Mouse (Mus musculus): ENCODE results near the gene Sgsm2. TPM values are rescaled to one million over a fixed set of nuclear protein-coding genes. Genes with fewer than 3 reads are reported as not detected.

Sgsm2 gene
- polyA plus RNA-seq, 1 experiment from 2014 or later = 20.8 TPM

GRCm38 (mm10) chr11:74831606-74832451 is 65.0 kb downstream of the Sgsm2 start:
- H3K27me3 ChIP-seq = 0 out of 2 replicates have a peak, but pooled peaks cover 3% of the 10 kb centered on the region
- peak overlapping the region; percentile 97 for H3K4me3 ChIP-seq (replicated peaks)
- H3K36me3 ChIP-seq = 0 out of 2 replicates have a peak, but pooled peaks cover 4% of the 10 kb centered on the region
- peak; percentile 80 for ATAC-seq
- peak overlapping the region; percentile 95 for H3K9ac ChIP-seq (replicated peaks)
- no peaks in the 10 kb centered on the region for H3K9me3 ChIP-seq
- peak overlapping the region; percentile 88 for H3K4me2 ChIP-seq (replicated peaks)
- H3K4me1 ChIP-seq (replicated peaks) = peaks cover 54% of the 10 kb centered on the region
- H3K27ac ChIP-seq = peak overlapping the region; percentile 95
- under 1% methylated on average over 60 of the region's 61 CpGs for WGBS

GRCm38 (mm10) chr11:74831191-74831605 is 65.7 kb downstream of the Sgsm2 start:
- no peaks in the 10 kb centered on the region for H3K9me3 ChIP-seq
- peak overlapping the region; percentile 95 for H3K27ac ChIP-seq
- no peaks in the 10 kb centered on the region for H3K27me3 ChIP-seq
- peak overlapping the region; percentile 88 for H3K4me2 ChIP-seq (replicated peaks)
- ATAC-seq = peak; percentile 2; the same call in 1 of the 2 replicates
- peaks cover 48% of the 10 kb centered on the region for H3K4me1 ChIP-seq (replicated peaks)
- H3K36me3 ChIP-seq = no peaks in the 10 kb centered on the region; the same call in 1 of the 2 replicates
- under 1% methylated on average over 35 of the region's 35 CpGs for WGBS
- peak overlapping the region; percentile 97 for H3K4me3 ChIP-seq (replicated peaks)
- H3K9ac ChIP-seq (replicated peaks) = peak overlapping the region; percentile 95

- H3K27ac ChIP-seq = peak within 1 kb of the TSS; percentile 95
- WGBS = under 1% methylated on average over 70 of the region's 70 CpGs
Observed at GRCm38 (mm10) chr11:74830256-74831161, 66.4 kb downstream of the Sgsm2 start, which contains the start of gene Mnt. TSS of gene Mnt (plus strand) at chr11:74830920.

GRCm38 (mm10) chr11:74829812-74830211 is 67.0 kb downstream of the Sgsm2 start:
- peak overlapping the region; percentile 97 for H3K4me3 ChIP-seq (replicated peaks)
- H3K27me3 ChIP-seq = no peaks in the 10 kb centered on the region
- peaks cover 3% of the 10 kb centered on the region; the same call in 1 of the 2 replicates for H3K36me3 ChIP-seq
- peak overlapping the region; percentile 95 for H3K27ac ChIP-seq
- peak overlapping the region; percentile 54 for H3K9ac ChIP-seq (replicated peaks)
- H3K4me2 ChIP-seq (replicated peaks) = peak overlapping the region; percentile 88
- under 1% methylated on average over 20 of the region's 20 CpGs for WGBS
- ATAC-seq = peak; percentile 55
- H3K9me3 ChIP-seq = no peaks in the 10 kb centered on the region
- peaks cover 37% of the 10 kb centered on the region for H3K4me1 ChIP-seq (replicated peaks)

More at GRCm38 (mm10) chr11:74830256-74831161, 66.4 kb downstream of the Sgsm2 start, which contains the start of gene Mnt:
- H3K27me3 ChIP-seq = no peaks in the 10 kb centered on the region
- H3K9ac ChIP-seq (replicated peaks) = peak within 1 kb of the TSS; percentile 95
- peaks cover 3% of the 10 kb centered on the region; the same call in 1 of the 2 replicates for H3K36me3 ChIP-seq
- H3K9me3 ChIP-seq = no peaks in the 10 kb centered on the region
- peak within 1 kb of the TSS; percentile 97 for H3K4me3 ChIP-seq (replicated peaks)
- H3K4me2 ChIP-seq (replicated peaks) = peak within 1 kb of the TSS; percentile 88
- H3K4me1 ChIP-seq (replicated peaks) = peaks cover 41% of the 10 kb centered on the region
- ATAC-seq = peak; percentile 95

- Histone ChIP-seq H3K36me3 (peaks cover 7% of the 10 kb centered on the region; the same call in 1 of the 2 replicates), H3K4me2 (replicated peaks) (peak overlapping the region; percentile 88), H3K4me3 (replicated peaks) (peak overlapping the region; percentile 97), H3K27ac (peak overlapping the region; percentile 95; the same call in 1 of the 2 replicates), H3K4me1 (replicated peaks) (peaks cover 30% of the 10 kb centered on the region), H3K9me3 (no peaks in the 10 kb centered on the region), H3K27me3 (no peaks in the 10 kb centered on the region), H3K9ac (replicated peaks) (peak overlapping the region; percentile 54)
- ATAC-seq = no peak
- 15% methylated on average over 11 of the region's 11 CpGs for WGBS
Observed at GRCm38 (mm10) chr11:74828965-74829550, 67.8 kb downstream of the Sgsm2 start.

- Histone ChIP-seq H3K4me2 (replicated peaks) (peak overlapping the region; percentile 88; the same call in 1 of the 2 replicates), H3K27me3 (no peaks in the 10 kb centered on the region), H3K36me3 (peaks cover 7% of the 10 kb centered on the region; the same call in 1 of the 2 replicates), H3K4me3 (replicated peaks) (no peak overlapping the region), H3K9me3 (no peaks in the 10 kb centered on the region), H3K27ac (no peak overlapping the region), H3K4me1 (replicated peaks) (peaks cover 24% of the 10 kb centered on the region), H3K9ac (replicated peaks) (no peak overlapping the region)
- no peak for ATAC-seq
- 25% methylated on average over 2 of the region's 2 CpGs for WGBS
Observed at GRCm38 (mm10) chr11:74828404-74828931, 68.4 kb downstream of the Sgsm2 start.

GRCm38 (mm10) chr11:74827791-74828403 is 69.0 kb downstream of the Sgsm2 start:
- H3K4me2 ChIP-seq (replicated peaks) = no peak overlapping the region
- no peak overlapping the region for H3K4me3 ChIP-seq (replicated peaks)
- no peak overlapping the region for H3K27ac ChIP-seq
- peaks cover 7% of the 10 kb centered on the region; the same call in 1 of the 2 replicates for H3K36me3 ChIP-seq
- no peaks in the 10 kb centered on the region for H3K9me3 ChIP-seq
- 78% methylated on average over 7 of the region's 7 CpGs for WGBS
- H3K9ac ChIP-seq (replicated peaks) = no peak overlapping the region
- ATAC-seq = no peak
- H3K27me3 ChIP-seq = no peaks in the 10 kb centered on the region
- peaks cover 18% of the 10 kb centered on the region for H3K4me1 ChIP-seq (replicated peaks)

- peaks cover 7% of the 10 kb centered on the region; the same call in 1 of the 2 replicates for H3K36me3 ChIP-seq
- no peaks in the 10 kb centered on the region for H3K9me3 ChIP-seq
- 95% methylated on average over 5 of the region's 5 CpGs for WGBS
- no peak for ATAC-seq
- no peaks in the 10 kb centered on the region for H3K27me3 ChIP-seq
- no peak overlapping the region for H3K4me3 ChIP-seq (replicated peaks)
- H3K9ac ChIP-seq (replicated peaks) = no peak overlapping the region
- H3K27ac ChIP-seq = no peak overlapping the region
- H3K4me2 ChIP-seq (replicated peaks) = no peak overlapping the region
- peaks cover 13% of the 10 kb centered on the region for H3K4me1 ChIP-seq (replicated peaks)
Observed at GRCm38 (mm10) chr11:74826702-74827101, 70.2 kb downstream of the Sgsm2 start.

- no peak overlapping the region for H3K4me3 ChIP-seq (replicated peaks)
Observed at GRCm38 (mm10) chr11:74826151-74826550, 70.7 kb downstream of the Sgsm2 start.

GRCm38 (mm10) chr11:74822746-74823440 is 74.0 kb downstream of the Sgsm2 start:
- no peak for ATAC-seq
- H3K27ac ChIP-seq = no peak overlapping the region
- no peak overlapping the region for H3K9ac ChIP-seq (replicated peaks)
- 84% methylated on average over 7 of the region's 7 CpGs for WGBS
- H3K9me3 ChIP-seq = no peaks in the 10 kb centered on the region
- H3K4me2 ChIP-seq (replicated peaks) = no peak overlapping the region
- no peaks in the 10 kb centered on the region for H3K4me1 ChIP-seq (replicated peaks)
- peaks cover 20% of the 10 kb centered on the region for H3K36me3 ChIP-seq
- no peaks in the 10 kb centered on the region for H3K27me3 ChIP-seq
- H3K4me3 ChIP-seq (replicated peaks) = no peak overlapping the region

More at GRCm38 (mm10) chr11:74826151-74826550, 70.7 kb downstream of the Sgsm2 start:
- H3K9me3 ChIP-seq = no peaks in the 10 kb centered on the region
- H3K4me2 ChIP-seq (replicated peaks) = no peak overlapping the region
- 76% methylated on average over 7 of the region's 7 CpGs for WGBS
- H3K27me3 ChIP-seq = no peaks in the 10 kb centered on the region
- H3K36me3 ChIP-seq = peaks cover 7% of the 10 kb centered on the region; the same call in 1 of the 2 replicates
- no peak overlapping the region for H3K27ac ChIP-seq
- H3K9ac ChIP-seq (replicated peaks) = no peak overlapping the region
- peaks cover 13% of the 10 kb centered on the region for H3K4me1 ChIP-seq (replicated peaks)
- ATAC-seq = no peak
